Mouse (Mus musculus): ENCODE data around the gene Cacna1a.
A peak's percentile ranks its signal among the peaks of the same experiment; 100 is the strongest.

The Cacna1a gene

GRCm38 (mm10) chr8:84637946-84638554, 249.8 kb downstream of the Cacna1a start:
- no peak for DNase-seq (ENCODE audit: low read depth, low spot score)

GRCm38 (mm10) chr8:84638555-84639161, 250.4 kb downstream of the Cacna1a start:
- no peak for DNase-seq (ENCODE audit: low read depth, low spot score)

- DNase-seq (ENCODE audit: low read depth, low spot score), result peak; percentile 91
These were observed 251.1 kb downstream of the Cacna1a start for GRCm38 (mm10) chr8:84639162-84640009.

- no peak for DNase-seq (ENCODE audit: low read depth, low spot score)
These were observed 251.9 kb downstream of the Cacna1a start for GRCm38 (mm10) chr8:84640010-84640588.

GRCm38 (mm10) chr8:84640617-84641294, 252.5 kb downstream of the Cacna1a start:
- no peak for DNase-seq (ENCODE audit: low read depth, low spot score)

GRCm38 (mm10) chr8:84641578-84642361, 253.5 kb downstream of the Cacna1a start:
- no peak for DNase-seq (ENCODE audit: low read depth, low spot score)

GRCm38 (mm10) chr8:84643019-84643418, 254.8 kb downstream of the Cacna1a start:
- no peak for DNase-seq (ENCODE audit: low read depth, low spot score)

- DNase-seq (ENCODE audit: low read depth, low spot score), result no peak
These were observed 258.6 kb downstream of the Cacna1a start for GRCm38 (mm10) chr8:84646800-84647199.

GRCm38 (mm10) chr8:84647461-84647901, 259.2 kb downstream of the Cacna1a start:
- DNase-seq (ENCODE audit: low read depth, low spot score), result no peak

- DNase-seq (ENCODE audit: low read depth, low spot score), result no peak
These were observed 262.0 kb downstream of the Cacna1a start for GRCm38 (mm10) chr8:84650213-84650612.

- no peak for DNase-seq (ENCODE audit: low read depth, low spot score)
These were observed 264.9 kb downstream of the Cacna1a start for GRCm38 (mm10) chr8:84653092-84653631.

GRCm38 (mm10) chr8:84654597-84654996, 266.4 kb downstream of the Cacna1a start:
- no peak for DNase-seq (ENCODE audit: low read depth, low spot score)

GRCm38 (mm10) chr8:84655336-84656190, 267.3 kb downstream of the Cacna1a start:
- no peak for DNase-seq (ENCODE audit: low read depth, low spot score)

GRCm38 (mm10) chr8:84656191-84656525, 267.9 kb downstream of the Cacna1a start:
- DNase-seq (ENCODE audit: low read depth, low spot score), result no peak

- peak; percentile 47 for DNase-seq (ENCODE audit: low read depth, low spot score)
These were observed 268.4 kb downstream of the Cacna1a start for GRCm38 (mm10) chr8:84656641-84657126.

GRCm38 (mm10) chr8:84657203-84657602, 269.0 kb downstream of the Cacna1a start:
- DNase-seq (ENCODE audit: low read depth, low spot score), result no peak

GRCm38 (mm10) chr8:84657680-84658079, 269.4 kb downstream of the Cacna1a start:
- DNase-seq (ENCODE audit: low read depth, low spot score), result no peak

- DNase-seq (ENCODE audit: low read depth, low spot score), result no peak
These were observed 270.7 kb downstream of the Cacna1a start for GRCm38 (mm10) chr8:84658951-84659350.
